Mouse (Mus musculus) G1E (cell line): ENCODE data around the gene Tbc1d24.

Experiments
- CTCF ChIP-seq: IDR thresholded peaks from 2 replicates; pipeline ENCODE4 v1.5.1; 2012; ENCODE audit warnings: low read depth, low read length, inconsistent platforms, mixed read lengths
- GATA2 ChIP-seq: IDR thresholded peaks from 2 replicates; pipeline ENCODE4 v1.6.1; 2012; ENCODE audit warnings: low read depth, low read length, inconsistent platforms, borderline replicate concordance

- TF ChIP-seq GATA2 (no peak), CTCF (no peak)
Measured at GRCm38 (mm10) chr17:24167891-24168505, 37.4 kb downstream of the Tbc1d24 start.
